Mouse (Mus musculus): ENCODE results near the gene Dlx3.

Dlx3 gene

DNA sequence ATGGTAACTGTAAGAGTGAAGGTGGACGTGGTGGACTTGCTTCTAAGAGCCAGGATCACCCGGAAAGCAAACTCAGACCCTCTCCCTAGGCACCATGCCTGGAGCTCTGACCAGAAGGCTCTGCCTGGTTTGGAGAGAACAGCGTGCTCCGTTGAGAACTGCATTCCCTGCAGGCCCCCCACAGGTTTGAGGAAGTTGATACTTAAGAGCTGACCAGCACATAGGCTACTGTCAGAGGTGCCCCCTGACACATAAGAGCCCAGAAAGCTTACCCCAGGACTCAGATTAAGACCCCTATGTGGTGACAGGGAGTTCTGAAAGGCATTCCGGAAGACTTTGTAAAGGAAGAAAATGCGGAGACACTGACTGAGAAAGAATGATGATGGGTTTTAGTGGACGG lies 31.6 kb upstream of the Dlx3 start:
- DNase-seq (ENCODE audit: low read depth, low spot score): no peak

DNA sequence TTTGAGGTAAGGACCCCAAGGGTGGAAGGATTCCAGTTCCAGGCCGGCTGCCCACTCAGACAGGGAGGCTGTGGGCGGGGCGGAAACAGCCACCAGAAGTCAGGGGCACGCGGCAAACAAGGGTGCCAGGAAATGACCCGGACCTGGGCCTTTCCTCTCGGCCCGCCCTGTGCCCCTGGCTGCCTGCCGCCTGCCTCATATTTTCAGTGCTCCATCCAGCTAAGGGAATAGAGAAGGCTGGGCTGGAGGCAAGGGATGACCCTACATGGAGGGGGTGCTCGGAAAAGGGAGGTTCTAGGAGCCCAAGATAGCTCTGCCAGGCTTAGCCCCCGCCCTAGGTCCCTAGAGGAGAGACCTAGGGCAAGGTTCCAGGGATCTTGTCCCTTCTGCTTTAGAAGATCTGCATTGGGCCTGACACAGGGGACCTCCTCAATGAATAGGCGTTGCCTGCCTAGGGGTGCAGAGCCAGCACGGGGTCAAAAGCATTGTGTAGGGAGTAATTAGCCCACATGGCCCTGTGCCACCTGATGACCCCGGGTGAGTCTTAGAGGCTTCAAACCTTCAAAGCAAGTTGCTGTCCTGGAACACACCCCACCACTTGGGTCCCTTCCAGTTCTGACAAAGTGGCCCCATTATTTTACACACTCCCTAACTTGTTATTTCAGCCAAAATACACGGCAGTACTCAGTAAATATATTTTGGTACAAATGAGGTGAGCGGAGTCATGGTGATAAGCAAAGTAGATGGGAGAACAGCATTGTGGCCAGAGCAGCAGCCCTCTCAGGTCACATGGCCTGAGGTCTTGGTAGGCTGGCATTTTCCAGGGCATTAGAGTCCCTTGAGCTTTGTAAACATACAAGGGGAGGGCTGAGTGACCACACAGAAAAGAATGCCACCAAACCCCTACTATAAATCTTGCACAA lies 30.8 kb upstream of the Dlx3 start:
- DNase-seq (ENCODE audit: low read depth, low spot score): peak; percentile 35

DNA sequence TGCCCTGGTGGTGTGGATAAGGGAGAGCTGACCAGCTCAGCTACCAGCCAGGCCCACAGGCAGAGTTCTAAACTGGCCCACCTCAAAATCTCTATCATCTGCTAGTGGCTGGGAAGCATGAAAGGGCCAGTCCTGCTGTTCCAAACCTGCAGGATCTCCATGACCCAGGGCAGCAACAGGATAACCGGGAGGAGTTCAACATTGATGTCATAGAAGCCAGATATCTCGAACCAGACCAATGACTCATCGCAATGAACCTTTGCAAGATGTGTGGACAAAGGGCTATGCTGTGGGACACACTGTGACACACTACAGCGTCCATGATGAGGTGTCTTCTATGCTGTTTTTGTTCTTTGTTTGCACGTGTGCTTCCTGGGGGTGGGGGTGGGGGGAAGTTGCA lies 26.8 kb upstream of the Dlx3 start:
- peak; percentile 77 for DNase-seq (ENCODE audit: low read depth, low spot score)

DNA sequence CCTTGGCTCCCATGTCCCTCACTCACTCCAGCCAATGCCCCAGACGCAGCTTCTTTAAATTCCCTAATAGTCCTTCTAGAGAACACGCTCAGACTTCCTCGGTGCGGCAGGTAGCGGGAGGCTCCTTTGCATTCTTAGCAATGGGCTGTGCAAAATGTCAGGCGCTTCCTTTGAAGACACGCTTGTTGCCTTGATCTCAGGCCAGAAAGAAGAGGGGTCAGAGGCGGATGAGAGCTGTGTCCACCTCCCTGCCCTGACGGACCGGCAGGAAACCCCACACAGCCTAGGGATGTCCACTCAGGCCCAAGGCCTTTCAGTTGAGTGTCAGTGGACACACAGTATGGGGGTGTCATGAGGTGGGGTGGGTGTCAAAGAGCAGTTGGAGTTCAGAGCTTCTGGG lies 24.3 kb upstream of the Dlx3 start:
- DNase-seq (ENCODE audit: low read depth, low spot score): no peak

DNA sequence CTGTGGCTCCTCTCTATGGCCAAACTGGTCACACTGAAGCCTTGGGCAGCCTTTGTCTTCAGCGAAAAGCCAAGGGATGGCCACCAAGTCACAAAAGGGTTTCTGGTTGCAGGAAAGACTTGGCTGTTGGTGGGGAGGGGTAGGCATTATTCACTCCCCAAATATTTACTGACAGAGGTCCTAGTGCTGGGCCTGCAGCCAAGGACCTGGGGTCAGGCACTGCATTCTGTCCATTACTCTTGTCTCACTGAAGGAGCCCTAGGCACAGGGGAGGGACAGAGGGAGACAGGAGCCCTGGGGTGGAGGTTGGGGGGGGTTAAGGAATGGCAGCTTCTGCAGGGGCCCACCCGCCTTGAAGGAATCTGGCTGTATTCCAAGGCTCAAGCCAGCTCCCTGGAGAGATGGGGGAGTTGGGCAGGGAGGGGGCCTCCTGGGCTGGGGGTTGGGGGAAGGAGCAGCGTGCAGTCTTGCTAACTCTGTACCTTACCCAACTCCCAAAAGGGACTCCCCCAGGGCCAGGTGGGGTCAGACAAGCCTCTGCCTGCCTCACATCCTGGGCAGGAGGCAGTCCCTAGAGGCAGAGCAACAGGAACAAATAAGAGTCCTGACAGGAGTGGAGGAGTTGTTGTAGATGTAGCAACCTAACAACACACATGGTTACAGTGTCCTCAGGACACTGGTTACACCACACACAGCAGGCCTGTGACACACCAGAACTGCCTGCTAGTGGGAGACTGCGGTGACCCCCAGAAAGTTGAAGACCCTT lies 23.1 kb upstream of the Dlx3 start:
- peak; percentile 88 for DNase-seq (ENCODE audit: low read depth, low spot score)

DNA sequence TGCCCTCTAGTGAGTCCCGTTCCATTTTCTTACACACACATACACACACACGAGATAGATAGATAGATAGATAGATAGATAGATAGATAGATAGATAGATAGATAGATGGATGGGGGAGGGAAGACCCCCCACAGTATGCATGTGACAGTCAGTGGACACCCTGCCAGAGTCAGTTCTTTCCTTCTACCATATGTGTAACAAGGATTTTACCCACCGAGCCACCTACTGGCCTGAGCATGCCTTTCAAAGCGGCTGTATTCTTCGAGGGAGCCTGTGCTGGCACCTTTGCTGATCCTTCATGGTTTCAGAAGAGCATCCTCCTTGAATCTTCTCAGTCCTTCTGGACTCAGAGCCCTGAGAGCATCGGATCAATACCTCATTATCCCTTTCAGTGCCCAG lies 22.0 kb upstream of the Dlx3 start:
- DNase-seq (ENCODE audit: low read depth, low spot score): peak; percentile 55

DNA sequence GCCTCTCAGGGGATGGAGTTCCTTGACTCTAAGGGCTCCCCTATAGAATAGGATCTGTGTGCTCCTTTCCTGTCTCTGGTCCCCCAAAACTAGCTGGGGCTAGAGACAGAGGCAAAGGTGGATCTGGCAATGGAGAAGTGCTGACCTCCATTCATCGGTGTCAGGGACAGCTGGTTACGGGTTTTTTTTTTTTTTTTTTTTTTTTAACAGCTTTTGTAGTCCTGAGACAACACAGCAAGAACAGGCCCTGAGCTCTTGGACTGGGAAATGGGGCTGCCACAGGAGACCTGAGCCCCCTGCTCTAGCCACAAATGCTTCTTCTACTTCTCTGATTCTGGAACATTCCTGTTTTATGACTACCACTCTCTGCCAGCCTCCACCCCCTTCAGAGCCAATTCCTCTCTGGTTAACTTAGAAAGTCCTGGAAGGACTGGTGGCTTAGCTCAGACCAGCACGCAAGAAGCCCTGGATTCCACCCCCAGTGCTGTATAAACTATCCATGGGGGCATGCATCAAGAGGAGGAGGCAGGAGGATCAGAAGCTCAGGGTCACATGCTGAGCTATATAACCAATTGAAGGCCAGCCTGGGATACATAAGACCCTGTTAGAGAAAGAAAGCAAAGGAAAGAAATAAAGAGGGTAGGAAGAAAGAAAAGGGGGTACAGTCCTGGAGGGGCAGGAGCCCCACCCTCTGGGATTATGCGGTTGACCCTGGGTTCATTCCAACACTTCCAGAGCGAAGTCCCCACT lies 21.4 kb upstream of the Dlx3 start:
- DNase-seq (ENCODE audit: low read depth, low spot score): peak; percentile 71

DNA sequence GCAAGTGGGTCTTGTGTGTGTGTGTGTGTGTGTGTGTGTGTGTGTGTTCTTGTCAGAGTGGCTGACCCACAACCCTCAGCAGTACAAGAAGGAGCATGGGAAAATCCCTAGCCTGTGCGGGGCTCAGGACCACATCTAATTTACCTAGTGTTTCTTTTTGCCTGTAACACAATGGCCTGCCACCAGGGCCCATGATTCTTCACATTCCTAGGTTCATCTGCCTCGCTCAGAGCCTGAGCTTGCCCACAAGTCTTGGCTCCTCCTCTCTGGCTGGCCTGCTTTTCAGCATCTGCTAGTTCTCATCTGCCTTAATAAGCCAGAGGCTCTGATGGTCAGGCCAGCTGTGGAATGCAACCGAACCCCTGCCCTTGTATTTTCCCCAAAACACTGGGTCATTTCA lies 19.5 kb upstream of the Dlx3 start:
- peak; percentile 91 for DNase-seq (ENCODE audit: low read depth, low spot score)

DNA sequence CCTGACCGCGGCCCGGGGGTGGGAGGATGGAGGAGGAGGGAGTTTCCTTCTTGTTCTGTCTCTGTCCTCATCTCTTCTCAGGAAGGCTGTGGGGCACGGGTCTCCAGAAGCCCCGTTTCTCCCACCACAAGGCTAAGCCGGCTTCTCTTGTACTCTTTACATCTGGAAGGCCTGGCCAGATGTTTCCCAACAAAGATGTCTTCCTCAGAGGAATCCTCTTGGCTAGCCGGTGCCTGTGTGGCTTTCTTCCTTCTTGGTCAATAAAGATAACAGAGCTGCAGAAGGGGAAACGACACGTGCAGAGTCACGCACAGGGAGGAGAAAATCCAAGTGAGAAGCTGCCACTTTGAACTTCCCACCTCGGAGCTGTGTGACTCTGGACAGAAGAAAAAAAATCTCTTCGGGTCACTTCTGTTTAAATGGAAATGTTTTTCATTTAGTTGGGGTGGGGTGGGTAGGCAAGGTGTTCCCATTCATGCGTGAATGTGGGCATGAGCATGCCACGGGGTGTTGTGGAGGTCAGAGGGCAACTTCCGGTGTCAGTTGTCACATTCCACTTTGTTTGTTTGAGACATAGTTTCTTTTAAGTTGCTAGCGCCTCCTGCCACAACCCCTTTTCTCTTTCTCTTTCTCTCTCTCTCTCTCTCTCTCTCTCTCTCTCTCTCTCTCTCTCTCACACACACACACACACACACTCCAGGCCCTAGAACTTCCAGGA lies 18.7 kb upstream of the Dlx3 start:
- DNase-seq (ENCODE audit: low read depth, low spot score): no peak

DNA sequence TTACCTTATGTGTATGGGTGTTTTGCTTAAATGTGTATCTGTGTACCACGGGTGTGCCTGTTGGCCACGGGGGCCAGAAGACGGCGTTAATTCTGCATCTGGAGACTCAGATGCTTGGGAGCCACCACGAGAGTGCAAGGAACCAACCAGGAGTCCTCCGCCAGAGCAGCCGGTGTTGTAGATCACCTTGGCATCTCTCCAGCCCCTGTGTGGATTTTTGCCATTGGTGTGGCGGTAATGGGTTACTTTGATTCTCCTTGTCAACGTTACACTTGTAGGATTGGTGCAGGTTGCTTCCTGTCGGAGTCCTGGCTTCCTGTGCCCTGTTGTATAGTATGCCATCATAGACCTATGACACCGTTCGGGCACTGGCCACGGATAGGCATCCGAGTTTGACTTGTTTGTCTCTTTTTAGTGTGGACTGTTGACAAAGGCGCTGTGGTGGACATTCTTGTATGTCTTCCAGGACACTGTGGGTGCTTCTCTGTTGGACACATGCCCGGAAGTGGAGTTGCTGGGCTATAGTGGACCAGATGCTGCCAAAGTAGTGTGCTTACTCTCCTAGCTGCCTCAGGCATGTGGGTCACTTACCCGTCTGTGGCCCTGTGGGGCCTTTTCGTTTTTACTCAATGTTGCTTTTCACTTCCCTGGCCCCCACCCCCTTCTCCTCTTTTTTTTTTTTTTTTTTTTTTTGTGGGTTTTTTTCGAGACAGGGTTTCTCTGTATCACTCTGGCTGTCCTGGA lies 17.6 kb upstream of the Dlx3 start:
- DNase-seq (ENCODE audit: low read depth, low spot score): peak; percentile 89

DNA sequence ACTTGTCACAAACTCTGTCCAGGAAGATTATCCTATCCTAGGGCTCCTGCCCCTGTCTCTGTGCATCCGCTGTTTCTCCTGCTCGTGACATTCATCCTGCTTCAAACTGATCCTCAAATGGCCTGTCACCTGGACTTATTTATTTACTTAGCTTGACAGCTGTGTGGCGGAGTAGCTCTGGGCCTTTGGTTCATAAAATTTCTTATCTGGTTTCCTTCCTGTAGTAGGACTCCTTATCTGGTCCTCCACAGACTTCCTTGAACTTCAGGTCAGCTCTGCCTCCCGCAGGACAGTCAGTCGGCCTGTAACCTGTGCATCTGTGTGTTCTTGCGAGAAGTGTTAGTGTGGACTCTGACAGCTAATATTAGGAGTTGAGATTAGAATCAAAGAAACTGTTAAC lies 15.7 kb upstream of the Dlx3 start:
- DNase-seq (ENCODE audit: low read depth, low spot score): no peak

DNA sequence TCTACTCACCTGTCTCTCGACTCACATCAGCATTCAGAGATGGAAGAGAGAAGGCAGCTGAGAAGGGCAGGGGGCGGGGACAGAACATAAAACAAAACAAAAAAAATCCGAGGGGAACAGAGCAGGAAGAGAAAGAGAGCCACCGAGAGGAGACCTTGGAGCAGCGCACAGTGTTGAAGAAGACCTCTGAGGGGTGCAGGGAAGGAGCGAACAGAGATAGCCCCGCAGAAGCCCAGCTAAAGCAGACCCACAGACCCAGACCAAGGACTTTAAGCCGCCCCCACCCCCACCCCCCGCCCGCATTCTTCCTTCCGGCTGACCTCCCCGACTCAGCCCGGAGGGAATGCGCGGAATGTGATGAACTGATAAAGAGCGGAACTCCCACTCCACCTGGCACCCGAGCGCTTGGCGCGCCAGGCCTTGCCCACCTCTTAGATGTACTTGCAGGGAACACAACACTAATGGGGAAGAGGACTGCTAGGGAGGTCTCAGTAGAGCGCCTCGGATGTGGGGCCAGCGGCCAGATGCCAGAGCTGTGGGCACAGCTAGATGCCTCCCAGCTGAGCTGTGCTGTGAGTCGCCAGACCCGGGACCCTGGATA lies 14.5 kb upstream of the Dlx3 start:
- DNase-seq (ENCODE audit: low read depth, low spot score): peak; percentile 46

DNA sequence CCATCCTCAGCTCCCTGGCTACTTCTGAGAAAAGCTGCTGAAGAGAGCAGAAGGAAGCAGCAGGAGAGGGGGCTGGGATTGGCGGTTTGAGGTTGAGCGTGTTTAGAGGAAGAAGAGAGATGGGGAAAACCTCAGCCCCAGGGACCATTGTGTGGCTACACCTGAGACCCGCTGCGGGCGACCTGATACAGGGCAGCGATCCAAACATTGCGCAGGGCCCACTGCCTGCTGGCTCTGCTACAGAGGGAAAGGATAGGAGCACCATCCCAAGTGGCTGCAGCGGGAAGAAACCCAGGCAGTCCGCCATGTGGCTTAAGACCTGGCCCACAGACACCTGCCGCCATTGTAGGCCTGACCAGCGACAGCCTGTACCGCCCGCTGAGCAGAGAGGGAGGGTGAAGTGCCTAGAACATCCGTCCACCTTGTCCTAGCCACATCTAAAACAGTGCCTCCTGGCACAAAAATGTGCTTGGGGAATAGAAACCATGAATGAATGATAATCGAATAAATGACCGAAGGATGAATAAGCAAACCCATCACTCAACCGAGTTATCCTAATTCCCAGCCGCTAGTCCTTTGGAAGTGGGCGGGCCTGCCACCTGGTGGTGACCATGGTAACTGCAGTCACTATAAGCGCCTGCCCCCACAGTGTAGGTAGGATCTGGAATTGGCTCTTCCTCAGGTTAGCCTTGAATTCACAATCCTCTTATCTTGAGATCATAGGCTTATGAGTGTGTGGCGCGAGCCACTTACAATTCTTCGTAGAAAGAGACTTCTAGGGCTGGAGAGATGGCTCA lies 13.3 kb upstream of the Dlx3 start:
- DNase-seq (ENCODE audit: low read depth, low spot score): peak; percentile 88

DNA sequence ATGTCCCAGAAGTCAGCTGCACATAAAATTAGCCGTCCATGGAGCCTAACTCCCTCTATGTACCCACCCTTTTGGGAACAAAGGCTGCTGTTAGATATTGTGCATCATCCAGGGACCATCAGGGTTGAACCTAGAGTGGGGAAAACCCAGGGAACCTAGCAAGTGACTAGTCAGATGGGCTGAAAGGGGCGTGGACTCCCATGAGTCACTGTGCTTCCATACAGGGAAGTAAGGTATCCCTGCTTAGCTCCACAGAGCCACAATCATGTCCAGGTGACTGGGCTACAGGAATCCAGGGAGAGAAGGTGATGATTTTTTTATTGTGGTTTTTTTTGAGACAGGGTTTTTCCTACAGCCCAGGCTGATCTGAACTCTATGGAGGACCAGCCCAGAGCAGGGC lies 10.9 kb upstream of the Dlx3 start:
- peak; percentile 44 for DNase-seq (ENCODE audit: low read depth, low spot score)

DNA sequence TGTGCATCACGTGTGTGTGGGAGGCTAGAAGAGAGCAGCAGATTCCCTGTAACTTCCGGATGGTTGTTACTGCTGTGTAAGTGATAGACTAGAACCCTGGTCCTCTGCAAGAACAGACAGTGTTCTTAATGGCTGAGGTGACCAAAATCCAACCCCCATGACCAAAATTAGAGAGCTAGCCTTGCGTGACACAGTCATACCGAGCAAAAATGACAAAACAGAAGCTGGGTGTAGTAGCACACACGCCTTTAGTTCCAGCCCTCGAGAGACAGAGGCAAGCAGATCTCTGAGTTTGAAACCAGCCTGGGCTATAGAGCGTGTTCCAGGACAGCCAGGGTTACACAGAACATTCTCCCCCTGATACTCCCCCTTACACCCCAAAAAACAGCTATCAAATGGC lies 9.8 kb upstream of the Dlx3 start:
- DNase-seq (ENCODE audit: low read depth, low spot score): no peak

DNA sequence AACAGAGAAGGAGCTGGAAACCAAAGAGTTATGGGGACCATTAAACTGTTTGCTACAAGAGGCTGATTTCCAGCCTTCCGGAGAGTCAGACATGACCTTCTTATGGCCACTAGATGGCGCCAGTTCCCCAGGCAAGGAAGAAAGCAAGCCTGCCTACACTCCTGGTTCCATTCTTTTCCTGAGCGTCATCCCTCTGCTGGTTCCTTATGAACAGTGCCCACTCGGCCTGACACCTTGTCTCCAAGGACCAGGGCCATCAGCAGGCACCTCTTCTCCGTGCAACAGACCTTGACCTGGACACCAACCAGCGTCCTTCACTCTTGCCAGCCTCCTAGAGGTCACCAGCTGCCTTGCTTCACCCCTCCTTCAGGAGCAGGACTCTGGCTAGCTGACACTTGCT lies 2.9 kb upstream of the Dlx3 start:
- DNase-seq (ENCODE audit: low read depth, low spot score): peak; percentile 95

DNA sequence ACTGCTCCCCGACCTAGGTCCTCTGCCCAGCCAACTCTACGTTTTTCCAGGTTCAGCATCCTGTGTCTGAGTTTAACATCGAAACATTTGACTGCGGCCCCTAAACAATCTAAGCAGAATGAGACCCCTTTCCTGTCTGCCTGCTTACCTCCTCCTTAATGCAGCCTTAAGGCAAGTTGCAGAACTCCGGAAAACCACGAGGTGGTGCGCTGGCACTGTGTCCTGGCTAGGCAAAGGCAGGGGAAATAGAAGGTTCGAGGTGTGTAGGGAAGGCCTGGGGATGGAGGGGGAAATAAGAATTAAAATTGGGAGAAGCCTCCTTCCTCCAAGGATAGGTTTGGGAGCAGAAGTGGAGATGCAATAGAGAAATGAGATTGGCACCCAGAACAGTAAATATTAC lies 1.4 kb upstream of the Dlx3 start:
- peak; percentile 83 for DNase-seq (ENCODE audit: low read depth, low spot score)

DNA sequence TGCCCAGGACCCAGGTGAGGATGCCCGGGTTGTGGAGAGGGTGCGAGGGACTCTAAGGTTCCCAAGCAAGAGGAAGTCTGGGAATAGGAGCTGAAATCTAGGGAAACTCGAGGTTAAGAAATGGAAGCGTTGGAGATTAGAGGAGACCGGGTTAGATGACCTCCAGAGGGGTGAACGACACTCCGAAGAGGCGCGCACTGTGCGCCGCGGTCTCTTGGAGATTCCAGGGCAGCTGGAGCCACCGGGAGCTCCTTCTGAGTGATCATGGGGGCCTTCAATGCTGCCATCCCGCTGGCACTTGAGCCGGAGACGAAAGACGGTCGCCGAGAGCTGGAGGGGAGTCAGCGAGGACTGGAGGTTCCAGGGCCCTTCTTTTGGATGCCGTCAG lies 708 bp downstream of the Dlx3 start:
- no peak for DNase-seq (ENCODE audit: low read depth, low spot score)

Measured in 3T3-L1 (cell line).